9 mouse cellular contexts compared by ENCODE assay signal in the genomic region with DNA sequence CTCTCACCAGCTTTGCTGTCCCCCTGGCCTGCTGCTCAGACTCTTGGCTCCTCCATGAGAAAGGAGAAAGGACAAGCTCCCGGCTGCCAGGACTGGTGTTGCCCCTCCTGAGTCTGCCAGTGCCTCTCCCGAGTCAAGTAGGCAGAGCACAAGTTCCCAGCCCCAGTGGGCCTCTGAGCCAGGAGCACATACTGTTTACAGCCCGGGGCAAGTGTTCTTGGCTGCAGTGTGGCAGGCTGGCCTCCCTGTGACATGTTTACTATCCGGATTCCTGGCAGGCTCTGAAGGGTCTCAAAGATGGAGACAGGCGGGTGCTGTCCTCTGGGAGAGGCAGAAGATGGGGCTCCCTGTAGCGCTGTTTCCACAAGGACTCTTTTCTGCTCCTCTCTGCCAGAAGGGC. TPM values are rescaled to one million over a fixed set of nuclear protein-coding genes. Genes with fewer than 3 reads are reported as not detected.
A peak's percentile ranks its signal among the peaks of the same experiment; 100 is the strongest.
DNase-seq lines count a peak whose midpoint lies in the region; ATAC-seq and TF ChIP-seq lines count a peak whose summit lies in the region.
"Had no signal": no experiment of that assay in that cellular context is flagged by ENCODE, and none has a peak within 500 bp of the region (broad histone marks: within the 10 kb centered on the region; RNA-seq: fewer than 3 reads in every experiment).

No protein-coding gene starts in this region.

- no peaks in the 10 kb centered on the region for H3K36me3 ChIP-seq in midbrain, embryonic 10.5 days
- no peaks in the 10 kb centered on the region for H3K36me3 ChIP-seq in midbrain, embryonic 16.5 days (ENCODE audit: control insufficient read depth, insufficient read depth, low read length)
- no peaks in the 10 kb centered on the region for H3K36me3 ChIP-seq in heart, postnatal 0 days (replicated peaks; ENCODE audit: control insufficient read depth, insufficient read depth, low read length)
- H3K36me3 ChIP-seq in lung, postnatal 0 days (ENCODE audit: insufficient read depth, low read length) = no peaks in the 10 kb centered on the region
- no peaks in the 10 kb centered on the region for H3K36me3 ChIP-seq in kidney, embryonic 14.5 days (ENCODE audit: control insufficient read depth, insufficient read depth, low read length)
- no peaks in the 10 kb centered on the region for H3K36me3 ChIP-seq in liver, postnatal 0 days (replicated peaks; ENCODE audit: insufficient read depth, low read length)

- H3K27ac ChIP-seq in midbrain, embryonic 10.5 days (replicated peaks) = peak overlapping the region; percentile 68
- no peak overlapping the region for H3K27ac ChIP-seq in midbrain, embryonic 16.5 days (ENCODE audit: low read length)
- peak overlapping the region; percentile 64 for H3K27ac ChIP-seq in heart, postnatal 0 days (ENCODE audit: low read depth)
- 0 out of 2 replicates have a peak overlapping the region, but pooled peaks have one; percentile 38 for H3K27ac ChIP-seq in lung, postnatal 0 days (ENCODE audit: low read length)
- no peak overlapping the region for H3K27ac ChIP-seq in kidney, embryonic 14.5 days (ENCODE audit: low read depth, low read length)
- H3K27ac ChIP-seq in liver, postnatal 0 days (ENCODE audit: low read depth) = no peak overlapping the region

- TF ChIP-seq CTCF in heart, postnatal 0 days (IDR thresholded peaks at IDR 0.05; ENCODE audit: low read depth) = no peak
- TF ChIP-seq CTCF in lung, postnatal 0 days (IDR thresholded peaks at IDR 0.05) = no peak
- TF ChIP-seq CTCF in liver, postnatal 0 days (IDR thresholded peaks at IDR 0.05; ENCODE audit: low read depth) = no peak

- WGBS in midbrain, embryonic 10.5 days = 63% methylated on average over 6 of the region's 6 CpGs
- WGBS in midbrain, embryonic 16.5 days = 60% methylated on average over 6 of the region's 6 CpGs
- 38% methylated on average over 6 of the region's 6 CpGs for WGBS in heart, postnatal 0 days
- WGBS in lung, postnatal 0 days = 20% methylated on average over 6 of the region's 6 CpGs
- WGBS in kidney, embryonic 14.5 days = 36% methylated on average over 6 of the region's 6 CpGs
- WGBS in liver, postnatal 0 days (ENCODE audit: insufficient replicate concordance) = 64% methylated on average over 6 of the region's 6 CpGs

- no peaks in the 10 kb centered on the region for H3K27me3 ChIP-seq in midbrain, embryonic 10.5 days (ENCODE audit: low read depth, poor library complexity, severe bottlenecking)
- no peaks in the 10 kb centered on the region for H3K27me3 ChIP-seq in midbrain, embryonic 16.5 days (ENCODE audit: control insufficient read depth, insufficient read depth, low read depth, low read length)
- H3K27me3 ChIP-seq in heart, postnatal 0 days (ENCODE audit: control insufficient read depth, insufficient read depth, low read length) = no peaks in the 10 kb centered on the region
- H3K27me3 ChIP-seq in lung, postnatal 0 days (replicated peaks; ENCODE audit: insufficient read depth, low read length) = no peaks in the 10 kb centered on the region
- H3K27me3 ChIP-seq in kidney, embryonic 14.5 days (ENCODE audit: control insufficient read depth, insufficient read depth, low read length) = no peaks in the 10 kb centered on the region
- H3K27me3 ChIP-seq in liver, postnatal 0 days (ENCODE audit: insufficient read depth, low read length) = 0 out of 2 replicates have a peak, but pooled peaks cover 2% of the 10 kb centered on the region

- no peak for TF ChIP-seq EP300 in heart, postnatal 0 days (IDR thresholded peaks at IDR 0.05; ENCODE audit: low read depth)
- no peak for TF ChIP-seq EP300 in lung, postnatal 0 days (IDR thresholded peaks at IDR 0.05)
- TF ChIP-seq EP300 in liver, postnatal 0 days (IDR thresholded peaks at IDR 0.05; ENCODE audit: low read depth) = no peak

- no peak for ATAC-seq in midbrain, embryonic 16.5 days
- ATAC-seq in heart, postnatal 0 days (ENCODE audit: insufficient read depth, low read depth) = 0 out of 2 replicates have a peak, but pooled peaks have one; percentile 4
- peak; percentile 26; the same call in 1 of the 2 replicates for ATAC-seq in lung, postnatal 0 days
- ATAC-seq in kidney, embryonic 14.5 days (ENCODE audit: low FRiP score, low TSS enrichment) = no peak
- no peak for ATAC-seq in liver, postnatal 0 days

- no peak for DNase-seq in midbrain, embryonic 10.5 days (ENCODE audit: low spot score)
- DNase-seq in heart, postnatal 0 days (ENCODE audit: low spot score) = no peak
- DNase-seq in lung, postnatal 0 days (ENCODE audit: low spot score) = peak; percentile 32
- no peak for DNase-seq in frontal cortex, postnatal 25 days (ENCODE audit: low spot score in 2 of 2)
- DNase-seq in liver, postnatal 0 days = no peak
- DNase-seq in cerebellum, adult 18-20 months = no peak
- DNase-seq: layer of hippocampus, postnatal 36 days had no signal

- H3K4me1 ChIP-seq in midbrain, embryonic 10.5 days = peaks cover 73% of the 10 kb centered on the region
- H3K4me1 ChIP-seq in midbrain, embryonic 16.5 days (ENCODE audit: control insufficient read depth, insufficient read depth, low read length) = peaks cover 11% of the 10 kb centered on the region
- H3K4me1 ChIP-seq in heart, postnatal 0 days (ENCODE audit: control insufficient read depth, insufficient read depth) = peaks cover 16% of the 10 kb centered on the region
- H3K4me1 ChIP-seq in lung, postnatal 0 days (ENCODE audit: insufficient read depth, low read depth, low read length) = peaks cover 16% of the 10 kb centered on the region
- peaks cover 36% of the 10 kb centered on the region for H3K4me1 ChIP-seq in kidney, embryonic 14.5 days (ENCODE audit: control insufficient read depth, insufficient read depth, low read length)
- no peaks in the 10 kb centered on the region for H3K4me1 ChIP-seq in liver, postnatal 0 days (ENCODE audit: insufficient read depth)

- no peak overlapping the region for H3K4me3 ChIP-seq in midbrain, embryonic 10.5 days
- no peak overlapping the region for H3K4me3 ChIP-seq in midbrain, embryonic 16.5 days (ENCODE audit: low read depth, low read length)
- no peak overlapping the region for H3K4me3 ChIP-seq in heart, postnatal 0 days (ENCODE audit: low read depth, low read length)
- H3K4me3 ChIP-seq in lung, postnatal 0 days (ENCODE audit: low read depth, low read length) = no peak overlapping the region
- H3K4me3 ChIP-seq in kidney, embryonic 14.5 days (ENCODE audit: low read length) = no peak overlapping the region
- H3K4me3 ChIP-seq in liver, postnatal 0 days (ENCODE audit: low read depth, low read length) = no peak overlapping the region

- no peak overlapping the region for H3K9ac ChIP-seq in midbrain, embryonic 16.5 days (ENCODE audit: low read depth, low read length)
- no peak overlapping the region for H3K9ac ChIP-seq in heart, postnatal 0 days (replicated peaks; ENCODE audit: low read depth, low read length)
- H3K9ac ChIP-seq in lung, postnatal 0 days (replicated peaks; ENCODE audit: low read depth) = no peak overlapping the region
- no peak overlapping the region for H3K9ac ChIP-seq in kidney, embryonic 14.5 days (ENCODE audit: low read depth, low read length)
- H3K9ac ChIP-seq in liver, postnatal 0 days (replicated peaks) = no peak overlapping the region

- no peak overlapping the region for H3K4me2 ChIP-seq in midbrain, embryonic 16.5 days (ENCODE audit: low read length)
- H3K4me2 ChIP-seq in heart, postnatal 0 days (ENCODE audit: low read depth, low read length) = no peak overlapping the region
- no peak overlapping the region for H3K4me2 ChIP-seq in lung, postnatal 0 days (replicated peaks; ENCODE audit: low read depth, low read length)
- H3K4me2 ChIP-seq in kidney, embryonic 14.5 days (replicated peaks; ENCODE audit: low read depth, low read length) = no peak overlapping the region
- no peak overlapping the region for H3K4me2 ChIP-seq in liver, postnatal 0 days (ENCODE audit: low read depth, low read length)

- no peaks in the 10 kb centered on the region for H3K9me3 ChIP-seq in midbrain, embryonic 10.5 days (replicated peaks)
- no peaks in the 10 kb centered on the region for H3K9me3 ChIP-seq in midbrain, embryonic 16.5 days (replicated peaks; ENCODE audit: control insufficient read depth, low read length, poor library complexity, severe bottlenecking)
- no peaks in the 10 kb centered on the region for H3K9me3 ChIP-seq in heart, postnatal 0 days (replicated peaks; ENCODE audit: control insufficient read depth, low read length)
- no peaks in the 10 kb centered on the region for H3K9me3 ChIP-seq in lung, postnatal 0 days (ENCODE audit: low read length)
- no peaks in the 10 kb centered on the region for H3K9me3 ChIP-seq in kidney, embryonic 14.5 days (ENCODE audit: control insufficient read depth, low read length)
- no peaks in the 10 kb centered on the region for H3K9me3 ChIP-seq in liver, postnatal 0 days (ENCODE audit: low read length)

RNA-seq across cellular contexts. Expression of a gene that starts 28.7 kb away (rescaled TPM):
- 12.7 and 15.6 TPM in 2 replicates for polyA plus RNA-seq in midbrain, embryonic 10.5 days (2016; fragmentation: Nextera tagmentation; extraction: Ambion mirVana)
- 13.3 and 17.6 TPM in 2 replicates for polyA plus RNA-seq in midbrain, embryonic 16.5 days (2015; fragmentation: Nextera tagmentation; extraction: Ambion mirVana)
- 18.7 and 30.8 TPM in 2 replicates for total RNA-seq in heart, postnatal 0 days (2014; rRNA removed; ENCODE audit: low replicate concordance)
- 4.1 and 5.4 TPM in 2 replicates for polyA plus RNA-seq in heart, postnatal 0 days (2015; fragmentation: Nextera tagmentation; extraction: Ambion mirVana)
- polyA plus RNA-seq in lung, postnatal 0 days (2015; fragmentation: Nextera tagmentation; extraction: Ambion mirVana) = 9.5 and 9.9 TPM in 2 replicates
- polyA plus RNA-seq in kidney, embryonic 14.5 days (2014; fragmentation: Nextera tagmentation; extraction: Ambion mirVana) = 11.3 and 12.1 TPM in 2 replicates
- polyA plus RNA-seq in liver, postnatal 0 days (2015; fragmentation: Nextera tagmentation; extraction: Ambion mirVana) = 7.1 and 7.7 TPM in 2 replicates

Comparison
In these comparisons a context has a peak if more than half of its experiments do, and no peak if none do; other contexts are left out.
1. H3K27ac ChIP-seq: peak in midbrain, embryonic 10.5 days (single experiment), heart, postnatal 0 days (single experiment) and lung, postnatal 0 days (single experiment); none in midbrain, embryonic 16.5 days (single experiment), kidney, embryonic 14.5 days (single experiment) and liver, postnatal 0 days (single experiment).
2. ATAC-seq: peak in heart, postnatal 0 days (single experiment) and lung, postnatal 0 days (single experiment); none in midbrain, embryonic 16.5 days (single experiment), kidney, embryonic 14.5 days (single experiment) and liver, postnatal 0 days (single experiment).